Mouse (Mus musculus): ENCODE measurements around the gene Parp1.
"Not testable (repeated sequence)": the region's sequence is repeated elsewhere in the genome, so short reads cannot be mapped to it uniquely, and the experiment has no call there.

Parp1 gene

GRCm38 (mm10) chr1:180559454-180559853 is 9.3 kb upstream of the Parp1 start:
- DNase-seq (ENCODE audit: low spot score in 2 of 2): no peak

GRCm38 (mm10) chr1:180561187-180561586 is 7.5 kb upstream of the Parp1 start:
- no peak for DNase-seq (ENCODE audit: low spot score in 2 of 2)

- no peak for DNase-seq (ENCODE audit: low spot score in 2 of 2)
Measured at GRCm38 (mm10) chr1:180564885-180565284, 3.8 kb upstream of the Parp1 start.

- DNase-seq (ENCODE audit: low spot score in 2 of 2): no peak
Measured at GRCm38 (mm10) chr1:180567761-180568160, 963 bp upstream of the Parp1 start.

GRCm38 (mm10) chr1:180568248-180568647 is 476 bp upstream of the Parp1 start:
- DNase-seq (ENCODE audit: low spot score in 2 of 2): no peak

GRCm38 (mm10) chr1:180569453-180569852 is 729 bp downstream of the Parp1 start:
- DNase-seq (ENCODE audit: low spot score in 2 of 2): no peak

GRCm38 (mm10) chr1:180570181-180570580 is 1.5 kb downstream of the Parp1 start:
- no peak for DNase-seq (ENCODE audit: low spot score in 2 of 2)

- no peak for DNase-seq (ENCODE audit: low spot score in 2 of 2)
Measured at GRCm38 (mm10) chr1:180571018-180571589, 2.4 kb downstream of the Parp1 start.

- DNase-seq (ENCODE audit: low spot score in 2 of 2): not testable (repeated sequence)
Measured at GRCm38 (mm10) chr1:180571721-180572120, 3.0 kb downstream of the Parp1 start.

- DNase-seq (ENCODE audit: low spot score in 2 of 2): no peak
Measured at GRCm38 (mm10) chr1:180572154-180572553, 3.4 kb downstream of the Parp1 start.

GRCm38 (mm10) chr1:180576524-180576923 is 7.8 kb downstream of the Parp1 start:
- no peak for DNase-seq (ENCODE audit: low spot score in 2 of 2)

- no peak for DNase-seq (ENCODE audit: low spot score in 2 of 2)
Measured at GRCm38 (mm10) chr1:180577837-180578236, 9.1 kb downstream of the Parp1 start.

- DNase-seq (ENCODE audit: low spot score in 2 of 2): peak; percentile 22 to 44
Measured at GRCm38 (mm10) chr1:180587792-180588442, 19.2 kb downstream of the Parp1 start.

GRCm38 (mm10) chr1:180600578-180600977 is 31.9 kb downstream of the Parp1 start:
- no peak for DNase-seq (ENCODE audit: low spot score in 2 of 2)

- peak; percentile 29 to 58 for DNase-seq (ENCODE audit: low spot score in 2 of 2)
Measured at GRCm38 (mm10) chr1:180601806-180602205, 33.1 kb downstream of the Parp1 start.

GRCm38 (mm10) chr1:180604579-180604978 is 35.9 kb downstream of the Parp1 start:
- peak; percentile 77 to 78 for DNase-seq (ENCODE audit: low spot score in 2 of 2)

GRCm38 (mm10) chr1:180606106-180606505 is 37.4 kb downstream of the Parp1 start:
- DNase-seq (ENCODE audit: low spot score in 2 of 2): no peak

- no peak for DNase-seq (ENCODE audit: low spot score in 2 of 2)
Measured at GRCm38 (mm10) chr1:180606796-180607577, 38.3 kb downstream of the Parp1 start.

- DNase-seq (ENCODE audit: low spot score in 2 of 2): no peak
Measured at GRCm38 (mm10) chr1:180607578-180607879, 38.8 kb downstream of the Parp1 start.

- DNase-seq (ENCODE audit: low spot score in 2 of 2): not testable (repeated sequence)
Measured at GRCm38 (mm10) chr1:180611842-180612241, 43.1 kb downstream of the Parp1 start.

- DNase-seq (ENCODE audit: low spot score in 2 of 2): no peak
Measured at GRCm38 (mm10) chr1:180616762-180617161, 48.0 kb downstream of the Parp1 start.

- DNase-seq (ENCODE audit: low spot score in 2 of 2): no peak
Measured at GRCm38 (mm10) chr1:180622389-180622788, 53.7 kb downstream of the Parp1 start.

GRCm38 (mm10) chr1:180623911-180624310 is 55.2 kb downstream of the Parp1 start:
- DNase-seq (ENCODE audit: low spot score in 2 of 2): no peak
